Mouse (Mus musculus) adrenal gland, adult 8-10 months (tissue): ENCODE data around the gene Dock4. TPM values are rescaled to one million over a fixed set of nuclear protein-coding genes. Genes with fewer than 3 reads are reported as not detected.

Experiments used
- DNase-seq: peaks from one replicate; pipeline ENCODE4 v3.0.0; 2022
- total RNA-seq, 4 experiments: library from RNA; stranded (reverse); gene quantifications; 2 replicates each; pipeline ENCODE4 v1.2.4; 2022

Dock4 gene
- total RNA-seq, 4 experiments from 2014 or later: 17.5 to 29.9 (median 24.6) TPM

DNA sequence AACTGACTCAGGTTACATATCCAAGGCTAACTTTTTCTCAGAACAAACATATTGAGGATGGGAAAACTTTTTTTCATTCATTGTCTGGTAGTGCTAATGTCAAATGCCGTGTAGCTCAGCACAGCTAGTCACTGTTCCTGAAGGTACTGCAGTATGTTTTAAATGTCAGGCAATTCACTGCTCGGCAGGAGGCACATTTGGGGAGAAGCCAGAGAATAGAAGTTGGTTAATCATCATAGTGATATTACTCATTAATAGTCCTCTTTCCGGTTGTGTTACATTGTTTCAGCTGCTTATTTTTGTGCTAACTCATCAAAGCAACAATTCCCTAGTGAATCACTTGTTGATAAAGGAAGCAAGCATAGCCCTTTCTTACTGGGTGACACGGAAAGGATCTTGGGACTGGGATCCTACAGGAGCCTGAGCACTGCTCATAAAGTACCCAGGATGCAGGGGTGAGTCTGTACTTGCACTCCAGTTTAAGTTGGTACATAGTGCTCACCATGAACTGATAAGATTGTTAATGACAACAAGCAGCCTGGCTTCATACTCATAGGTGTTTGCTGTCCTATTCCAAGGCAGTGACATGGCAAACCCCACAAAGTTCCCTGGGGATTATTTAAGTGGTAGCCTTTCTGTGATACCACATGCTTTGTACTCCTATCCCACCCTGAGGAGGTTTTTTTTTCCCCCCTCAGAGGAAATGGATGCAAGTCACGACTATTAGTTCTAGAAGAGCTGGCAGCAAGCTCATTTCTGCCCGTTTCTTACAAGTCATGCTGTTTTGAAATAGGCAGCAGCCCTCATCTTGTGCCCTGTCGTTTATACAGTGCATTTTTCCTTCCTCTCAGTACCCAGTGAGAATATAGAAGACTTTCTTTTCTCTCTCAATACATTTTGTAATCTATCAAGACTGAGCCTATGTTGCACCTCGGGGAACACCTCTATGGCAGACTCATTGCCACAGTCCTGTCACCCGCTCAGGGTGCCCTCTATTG lies 123.5 kb downstream of the Dock4 start:
- DNase-seq: no peak

DNA sequence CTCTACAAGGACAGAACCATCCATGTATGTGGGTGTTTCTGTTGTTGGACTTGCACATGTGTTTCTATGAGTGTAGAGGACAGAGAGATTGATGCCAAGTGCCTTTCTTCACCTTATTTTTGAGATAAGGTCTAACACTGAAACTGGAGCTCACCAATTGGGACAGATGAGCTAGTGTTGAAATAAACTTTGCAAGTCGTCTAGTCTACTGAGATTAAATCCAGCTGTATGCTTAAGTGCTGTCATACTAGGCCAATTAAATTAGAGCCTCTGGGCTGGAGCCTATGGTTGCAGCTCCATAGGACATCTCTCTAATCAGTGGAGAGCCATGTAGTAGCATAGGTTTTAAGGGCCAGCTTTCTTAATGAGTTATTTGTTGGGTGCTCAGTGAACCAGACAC lies 124.5 kb downstream of the Dock4 start:
- no peak for DNase-seq

DNA sequence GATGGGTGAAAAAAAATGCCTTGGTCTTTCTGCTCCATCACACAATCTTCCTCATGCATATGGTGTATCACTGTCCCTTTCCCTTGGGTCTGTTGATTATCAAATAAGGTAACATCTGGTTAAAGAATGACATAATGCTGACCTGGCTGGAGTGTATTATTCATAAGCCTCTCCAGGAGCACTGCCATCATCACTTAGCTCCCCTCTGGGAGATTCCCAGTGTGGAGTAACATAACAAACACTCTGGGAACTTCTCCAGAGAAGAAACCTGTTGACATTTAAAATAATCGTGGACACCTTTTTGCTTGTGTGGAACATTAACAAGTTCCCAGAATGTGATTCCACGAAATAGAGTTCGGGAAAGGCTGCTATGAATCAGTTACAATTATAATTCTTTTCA lies 128.3 kb downstream of the Dock4 start:
- no peak for DNase-seq

DNA sequence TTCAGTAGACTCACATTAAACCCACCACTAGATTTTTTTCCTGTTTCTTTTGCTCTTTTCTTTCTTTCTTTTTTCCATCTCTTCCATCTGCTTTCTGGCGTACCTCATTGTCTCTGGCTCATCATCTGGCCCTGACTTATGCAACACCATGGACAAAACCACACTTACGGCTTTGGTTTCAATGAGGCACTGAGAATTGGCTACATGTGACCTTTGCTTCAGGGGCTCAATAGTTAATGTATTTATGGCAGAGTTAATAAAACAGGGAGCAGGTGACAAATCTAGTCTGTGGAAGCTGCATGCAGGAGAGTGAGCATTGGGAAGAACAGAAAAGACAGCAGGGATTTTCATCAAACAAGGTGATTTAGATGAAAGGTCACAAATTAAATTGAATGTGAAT lies 131.0 kb downstream of the Dock4 start:
- DNase-seq: no peak

DNA sequence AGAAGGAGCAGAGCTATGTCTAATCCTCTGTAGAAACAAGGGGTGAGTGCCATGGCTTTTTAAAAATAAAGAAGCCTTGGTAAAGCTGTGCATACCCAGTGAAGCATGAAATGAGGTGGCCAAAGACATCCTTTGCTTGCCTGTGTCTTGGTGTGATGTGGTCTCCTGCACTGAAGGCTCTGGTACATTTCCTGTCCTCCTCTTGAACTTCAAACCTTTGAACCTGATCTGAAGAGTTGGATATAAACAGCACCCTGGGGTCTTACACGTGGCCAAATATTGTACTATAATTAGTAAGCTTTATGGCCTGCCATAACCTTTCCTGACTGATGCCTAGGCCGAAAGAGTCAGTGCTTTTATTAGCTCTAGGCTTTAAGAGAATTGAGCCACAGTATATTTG lies 134.6 kb downstream of the Dock4 start:
- DNase-seq: no peak

DNA sequence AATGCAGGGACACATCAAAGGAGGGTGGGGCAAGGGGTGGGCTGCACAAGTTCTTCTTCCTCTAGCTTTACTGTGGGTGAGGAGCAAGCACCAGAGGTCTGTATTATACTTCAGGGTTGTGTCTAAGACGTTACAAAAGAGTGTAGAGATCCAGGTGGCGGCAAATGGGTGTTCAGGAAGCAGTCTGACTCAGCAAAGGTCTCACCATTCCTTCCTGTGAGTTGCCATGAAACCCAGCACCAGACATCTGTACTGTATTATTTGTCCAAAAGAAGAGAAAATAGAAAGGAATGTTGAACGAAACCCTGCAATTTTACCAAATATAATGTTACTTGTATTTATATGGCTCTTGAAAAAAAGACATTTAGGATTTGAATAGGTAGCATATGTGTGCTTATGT lies 135.3 kb downstream of the Dock4 start:
- no peak for DNase-seq

DNA sequence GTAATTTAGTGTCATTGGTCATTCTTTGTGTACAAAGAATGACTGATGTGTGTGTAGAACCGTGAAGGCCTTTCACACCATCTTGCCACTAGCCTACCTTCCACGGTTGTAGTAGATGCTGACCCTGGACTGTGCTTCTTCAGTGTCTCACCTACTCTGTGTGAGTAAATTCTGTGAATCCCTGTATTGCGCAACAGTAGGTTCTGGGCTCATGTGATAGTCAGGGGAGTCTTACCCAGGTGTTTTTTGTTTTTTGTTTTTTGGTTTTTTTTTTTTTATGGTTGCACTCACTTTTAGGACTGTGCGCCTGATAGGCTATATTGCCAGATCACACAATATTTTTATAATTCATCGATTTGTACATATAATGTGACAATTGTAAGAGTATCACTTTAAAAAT lies 136.3 kb downstream of the Dock4 start:
- no peak for DNase-seq

DNA sequence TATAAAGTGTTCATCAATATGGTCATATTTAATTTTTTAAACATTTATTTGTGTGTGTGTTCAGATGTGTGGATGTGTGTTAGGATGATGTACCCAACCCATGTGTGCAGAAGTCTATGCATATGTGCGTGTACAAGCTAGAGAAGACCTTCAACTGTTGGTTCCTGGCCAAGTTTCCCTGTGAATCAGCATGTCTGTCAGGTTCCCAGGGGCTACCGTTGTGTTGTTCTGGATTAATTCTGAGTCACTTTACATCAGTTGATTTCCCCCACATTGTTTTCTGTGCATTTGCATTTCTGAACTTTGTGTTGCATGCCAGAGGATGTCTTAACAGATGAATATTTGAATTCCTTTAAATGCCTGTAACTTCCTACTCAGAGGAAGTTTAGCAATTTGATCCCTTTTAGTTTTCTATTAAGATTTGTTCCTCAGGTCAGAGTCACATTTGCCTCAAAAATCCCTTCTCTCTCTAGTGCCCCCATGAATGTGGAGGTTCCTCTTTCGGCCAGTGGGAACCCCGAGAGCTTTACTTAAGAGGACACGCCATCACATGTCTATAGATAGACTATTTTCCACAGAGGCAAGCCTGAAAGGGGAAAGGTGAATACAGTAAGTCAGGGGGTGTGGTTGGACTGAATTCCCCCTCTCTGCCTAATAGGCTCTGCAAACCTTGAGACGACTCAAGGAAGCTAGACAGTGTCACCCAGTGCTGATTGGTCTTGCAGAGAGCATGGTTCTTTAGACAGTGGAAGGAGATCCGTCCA lies 139.0 kb downstream of the Dock4 start:
- DNase-seq: peak; percentile 53

DNA sequence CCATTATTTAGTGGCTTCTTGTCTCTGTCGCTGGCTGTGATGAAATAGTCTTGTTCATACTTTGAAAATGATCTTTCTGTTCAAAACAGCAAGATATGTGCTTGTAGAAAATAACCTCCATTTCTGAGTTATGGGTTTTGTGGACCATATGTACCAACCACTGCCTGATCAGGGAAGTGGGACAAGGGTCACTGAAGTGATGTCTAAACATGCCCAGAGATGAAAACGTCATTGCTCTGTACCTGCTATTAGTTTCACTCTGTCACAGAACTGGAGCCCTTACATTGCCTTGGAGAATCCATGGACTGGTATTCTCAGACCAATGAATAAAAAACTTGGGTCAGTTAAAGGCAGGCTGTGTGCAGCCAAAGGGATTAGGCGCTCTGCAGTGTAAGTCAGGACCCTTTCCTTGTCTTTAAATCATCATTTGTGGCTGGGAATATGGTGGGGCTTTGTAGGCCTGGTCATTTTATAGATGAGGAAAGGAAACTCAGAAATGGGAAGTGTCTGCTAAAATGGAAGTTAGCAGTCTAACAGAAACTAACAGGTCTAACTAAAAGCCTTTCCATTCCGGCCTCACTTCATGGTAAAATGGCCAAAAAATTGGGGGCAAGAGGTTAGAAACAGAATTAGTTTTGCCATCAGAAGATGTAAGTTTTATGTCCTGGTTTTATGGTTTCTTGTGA lies 139.8 kb downstream of the Dock4 start:
- no peak for DNase-seq

DNA sequence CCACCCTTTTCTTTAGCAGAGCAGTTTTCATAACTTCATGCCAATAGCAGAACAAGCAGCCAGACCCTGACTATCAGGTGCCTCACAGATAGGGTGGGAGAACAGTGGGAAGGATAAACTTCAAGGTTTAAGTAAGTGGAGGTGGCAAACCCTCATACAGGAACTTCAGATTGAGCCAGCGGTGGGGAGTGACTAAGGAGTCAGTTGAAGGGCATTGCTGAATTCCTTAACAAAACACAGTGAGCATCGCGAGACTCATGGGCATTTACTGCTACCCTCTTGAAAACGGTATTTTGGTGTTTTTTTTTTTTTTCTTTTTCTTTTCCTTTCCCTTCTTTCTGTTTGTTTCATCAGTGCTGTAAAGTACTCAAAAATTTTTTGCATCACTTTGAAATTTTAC lies 148.4 kb downstream of the Dock4 start:
- DNase-seq: no peak

DNA sequence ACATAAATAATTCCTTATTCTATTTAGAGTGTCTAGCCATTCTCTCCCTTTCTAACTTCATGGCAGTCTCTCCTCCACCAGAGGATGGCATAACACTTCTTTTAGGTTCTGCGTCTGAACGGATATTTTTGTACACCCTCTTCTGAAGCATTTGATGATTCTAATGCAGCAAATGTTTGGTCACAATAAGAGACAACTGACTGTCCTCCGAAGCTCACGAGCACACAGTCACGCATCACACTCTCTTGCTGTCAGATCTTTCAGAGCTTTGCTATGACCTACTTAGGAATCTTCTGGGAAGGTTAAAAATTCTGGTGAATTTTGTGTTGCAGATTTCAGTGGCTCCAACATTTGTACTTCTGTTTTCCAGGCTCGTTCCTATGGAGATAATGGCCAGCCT lies 149.7 kb downstream of the Dock4 start:
- DNase-seq: no peak

DNA sequence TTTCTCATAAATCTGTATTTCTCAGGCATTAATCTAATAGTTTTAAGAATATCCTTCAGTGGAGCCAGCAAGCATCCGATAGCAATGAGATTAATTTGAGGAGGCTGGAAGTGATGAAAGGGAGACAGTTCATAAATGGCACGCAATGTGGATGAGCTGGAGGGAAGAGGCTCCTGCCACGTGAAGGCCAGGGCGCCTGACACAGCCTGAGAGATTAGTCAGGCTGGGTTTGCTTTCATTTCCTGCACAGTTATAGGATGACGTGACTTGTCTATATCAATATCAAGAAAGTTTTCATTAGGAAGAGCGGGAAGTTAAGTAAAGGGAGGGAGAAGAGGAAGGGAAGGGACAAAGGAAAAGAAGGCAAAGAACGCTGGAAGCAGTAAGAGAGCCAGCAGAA lies 150.3 kb downstream of the Dock4 start:
- DNase-seq: no peak

DNA sequence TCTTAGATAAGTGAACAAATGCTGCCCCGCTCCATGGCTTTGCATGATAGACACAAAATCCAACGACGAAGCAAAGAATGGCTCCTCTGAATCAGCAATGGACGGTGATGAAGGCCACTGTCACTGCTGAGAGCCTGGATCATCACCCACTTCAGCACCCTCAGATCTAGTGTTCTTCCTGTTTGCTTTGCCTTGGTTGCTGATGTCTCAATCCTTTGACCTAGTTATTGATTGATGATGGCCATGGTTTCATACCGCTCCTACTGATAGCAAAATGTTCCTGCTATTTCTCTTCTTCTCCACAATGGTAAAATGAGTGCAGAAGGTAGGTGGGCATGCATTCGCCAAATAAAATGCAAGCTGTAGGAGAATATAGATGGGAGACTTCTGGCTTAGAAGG lies 150.7 kb downstream of the Dock4 start:
- peak; percentile 37 for DNase-seq

DNA sequence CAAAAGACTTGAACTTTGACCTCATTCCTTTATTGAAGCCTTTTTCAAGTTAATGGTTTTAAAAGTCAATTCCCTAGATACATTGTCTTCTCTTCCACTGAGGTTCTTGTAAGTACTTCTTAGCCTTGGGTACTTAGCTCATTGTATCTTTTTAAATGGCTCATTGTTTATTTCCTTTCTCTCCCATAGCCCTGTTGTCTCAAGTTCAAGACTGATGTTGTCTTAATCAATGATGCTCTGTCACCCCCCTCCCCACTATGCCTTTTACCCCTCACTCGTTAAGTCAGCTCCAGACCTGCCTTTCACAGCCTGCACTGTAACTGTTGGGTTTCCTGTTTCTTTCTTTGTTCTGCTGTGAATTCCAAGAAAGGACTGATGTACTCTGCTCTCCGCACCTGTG lies 154.2 kb downstream of the Dock4 start:
- no peak for DNase-seq

DNA sequence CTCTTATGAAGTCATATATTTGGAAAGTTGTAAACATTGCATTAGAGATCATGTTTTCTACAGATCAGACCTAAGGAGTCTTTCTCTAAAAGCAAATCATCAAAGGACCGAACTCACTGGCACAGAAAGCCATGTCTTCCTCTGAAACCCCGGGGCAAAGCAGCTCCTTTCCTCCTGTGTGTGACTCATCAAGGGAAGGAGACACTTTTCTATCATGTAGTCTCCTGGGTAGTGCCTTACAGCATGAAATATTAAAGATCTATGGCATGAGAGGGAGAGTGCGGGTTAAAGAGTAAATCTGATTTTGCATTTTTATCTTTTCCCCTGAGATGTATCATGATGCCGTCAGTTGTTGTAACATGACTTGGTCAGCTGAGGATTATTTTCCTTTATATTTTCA lies 159.8 kb downstream of the Dock4 start:
- no peak for DNase-seq

DNA sequence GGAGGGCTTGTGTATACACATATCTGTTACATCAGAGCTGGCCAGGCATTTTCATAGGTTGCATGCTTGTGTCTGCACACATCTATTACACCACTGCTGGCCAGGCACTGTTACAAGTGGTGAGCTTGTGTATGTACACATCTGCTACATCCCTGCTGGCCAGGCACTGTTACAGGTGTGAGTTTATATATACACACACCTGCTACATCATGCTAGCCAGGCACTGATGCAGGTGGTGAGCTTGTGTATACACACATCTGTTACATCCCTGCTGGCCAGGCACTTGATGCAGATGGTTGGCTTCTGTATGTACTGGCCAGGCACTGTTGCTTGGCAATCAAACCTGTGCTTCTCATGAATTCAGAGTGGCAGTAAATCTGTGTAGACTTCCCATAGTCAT lies 177.2 kb downstream of the Dock4 start:
- DNase-seq: no peak

DNA sequence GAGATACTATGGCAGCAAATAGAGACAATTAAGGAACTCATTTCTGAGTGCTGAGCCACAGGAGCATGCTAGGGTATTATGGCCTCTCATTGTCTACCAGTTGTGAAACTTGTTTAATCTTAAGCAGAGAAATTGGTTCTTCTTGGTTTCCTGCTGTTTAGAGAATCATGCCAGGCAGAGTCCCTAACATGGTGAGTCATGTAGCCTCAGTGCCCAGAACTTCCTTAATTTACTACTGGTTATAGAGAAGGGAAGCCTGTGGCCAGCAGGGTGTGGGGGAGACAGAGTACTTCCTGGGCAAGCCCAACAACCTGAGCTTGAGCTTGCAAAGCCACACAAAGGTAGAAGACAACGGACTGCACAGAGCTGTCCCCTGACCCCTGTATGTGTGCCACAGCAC lies 180.8 kb downstream of the Dock4 start:
- peak; percentile 26 for DNase-seq

DNA sequence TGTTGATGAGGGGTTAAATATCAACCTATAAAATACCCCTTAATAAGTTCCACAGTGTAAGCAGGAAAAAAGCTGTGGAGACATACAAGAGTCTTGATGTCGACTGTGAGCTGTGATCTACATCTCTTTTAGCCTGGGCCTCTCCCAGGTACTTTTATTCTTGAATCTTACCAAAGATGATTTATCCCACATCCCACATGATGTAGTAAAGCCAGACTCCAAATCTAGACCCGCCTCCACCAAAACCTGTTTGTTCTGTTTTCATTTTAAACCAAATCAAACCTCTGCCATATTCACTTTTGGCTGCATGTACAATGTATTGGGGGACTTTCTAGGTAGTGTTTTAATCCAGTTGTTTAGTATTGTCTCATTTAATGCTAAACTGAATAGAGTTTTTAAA lies 187.5 kb downstream of the Dock4 start:
- no peak for DNase-seq

DNA sequence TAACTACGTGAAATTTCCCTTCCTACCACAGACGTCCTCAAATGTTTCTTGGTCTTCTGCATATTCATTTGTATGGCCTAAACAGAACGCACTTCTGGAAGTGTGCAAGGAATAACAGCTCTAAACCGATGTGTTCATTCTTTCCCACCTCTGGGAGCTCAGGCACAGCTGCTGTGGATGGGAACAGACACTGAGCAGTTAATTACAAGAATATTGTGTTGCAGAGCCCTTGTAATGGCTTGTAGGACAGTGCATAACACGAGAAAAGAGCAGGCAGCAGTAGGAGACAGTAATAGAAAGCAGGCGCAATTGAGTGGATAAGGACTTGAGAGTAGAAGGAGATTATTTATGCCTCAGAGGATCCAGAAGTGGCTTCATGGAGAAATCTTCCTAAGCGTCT lies 188.4 kb downstream of the Dock4 start:
- DNase-seq: no peak

DNA sequence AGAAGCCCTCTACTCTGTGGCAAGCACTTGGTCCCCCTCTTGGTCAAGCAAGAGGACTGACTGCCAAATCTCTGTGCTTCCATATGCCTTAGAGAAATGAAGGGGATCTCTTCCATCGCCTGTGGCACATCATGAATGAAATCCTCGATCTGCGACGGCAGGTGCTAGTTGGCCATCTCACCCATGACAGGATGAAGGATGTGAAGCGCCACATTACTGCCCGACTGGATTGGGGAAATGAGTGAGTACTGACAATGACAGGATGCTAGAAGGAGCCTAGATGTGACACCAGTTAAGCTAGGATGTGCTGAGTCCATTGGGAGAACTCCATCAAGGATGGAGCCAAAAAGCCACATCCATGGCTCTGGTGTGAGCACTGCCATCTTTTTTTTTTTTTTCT lies 190.2 kb downstream of the Dock4 start:
- DNase-seq: no peak

DNA sequence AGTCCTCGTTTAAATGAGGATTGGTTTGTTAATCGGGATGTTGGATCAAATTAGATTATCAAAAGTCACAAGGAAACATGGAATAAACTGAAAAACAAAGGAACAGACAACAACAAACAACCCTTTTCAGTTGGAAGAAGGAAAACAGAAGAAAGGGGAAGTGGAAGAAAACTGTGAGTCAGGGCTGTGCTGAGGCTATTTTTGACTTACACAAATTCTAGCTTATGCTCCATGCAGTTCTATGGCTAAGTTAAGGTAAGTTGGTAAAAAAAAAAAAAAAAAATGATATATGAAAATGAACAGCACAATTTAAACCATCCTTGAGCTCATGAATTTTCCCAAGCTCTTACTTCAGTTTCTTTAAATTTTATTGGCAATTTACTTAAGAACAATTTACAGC lies 191.7 kb downstream of the Dock4 start:
- DNase-seq: no peak

DNA sequence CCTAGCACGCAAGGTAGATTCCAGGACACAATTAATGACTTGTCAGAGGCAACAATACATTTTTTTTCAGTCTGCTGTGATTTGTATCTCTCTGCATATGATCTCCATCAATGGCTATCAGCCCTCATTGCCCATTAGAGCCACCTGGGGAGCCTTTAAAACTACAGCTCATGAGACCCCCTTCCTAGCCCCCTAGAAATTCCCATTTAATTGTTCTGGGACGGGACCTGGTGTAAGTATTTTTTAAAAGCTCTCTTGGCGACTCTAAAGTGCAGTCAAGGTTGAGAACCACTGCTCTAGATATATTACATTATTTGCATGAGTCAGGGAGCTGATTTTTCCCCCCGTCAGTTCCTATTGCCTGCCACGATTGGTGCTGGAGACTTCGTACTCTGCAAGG lies 200.1 kb downstream of the Dock4 start:
- DNase-seq: no peak

DNA sequence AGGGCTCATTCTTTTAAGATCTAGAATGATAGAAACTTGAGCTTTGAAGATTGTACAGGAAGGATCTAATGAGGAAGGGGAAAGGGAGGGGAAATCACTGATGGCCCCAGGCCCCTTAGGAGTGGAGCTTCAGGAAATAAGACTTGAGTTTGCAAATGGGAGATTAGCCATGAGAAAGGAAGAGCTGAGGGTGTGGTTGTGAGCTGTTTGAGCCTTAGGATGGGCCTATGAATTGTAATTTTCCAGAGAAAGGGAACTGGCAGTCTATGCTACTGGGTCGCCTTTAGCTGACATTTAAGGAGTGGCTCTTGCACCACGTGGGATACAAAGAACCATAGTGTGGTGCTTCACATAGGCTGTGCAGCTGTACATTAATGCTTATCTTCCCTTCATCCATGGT lies 208.6 kb downstream of the Dock4 start:
- DNase-seq: no peak
